Mouse (Mus musculus): ENCODE data around the gene Aup1.
A peak's percentile ranks its signal among the peaks of the same experiment; 100 is the strongest.

GRCm38 (mm10) chr6:83005444-83006011 is 48.8 kb upstream of the Aup1 start:
- no peak for TF ChIP-seq CTCF (IDR thresholded peaks at IDR 0.05 in 2 of 3, conservative IDR thresholded peaks at IDR 0.05 in 1 of 3; ENCODE audit: control insufficient read depth in 1 of 3, insufficient read depth in 1 of 3, low read depth in 2 of 3, low read length in 3 of 3, poor library complexity in 1 of 3, severe bottlenecking in 1 of 3)
- no peak for TF ChIP-seq EP300 (IDR thresholded peaks at IDR 0.05; ENCODE audit: low read depth in 1 of 2, low read length in 2 of 2)
- TF ChIP-seq MAZ (IDR thresholded peaks at IDR 0.05; ENCODE audit: low read depth, low read length), result no peak
- TF ChIP-seq ZKSCAN1 (IDR thresholded peaks at IDR 0.05; ENCODE audit: low read depth, low read length), result no peak
- no peak for TF ChIP-seq MAFK (IDR thresholded peaks at IDR 0.05; ENCODE audit: borderline replicate concordance, low read depth, low read length)
- TF ChIP-seq HCFC1 (IDR thresholded peaks at IDR 0.05; ENCODE audit: low read depth, low read length), result no peak
- 0 out of 4 replicates have a peak, but pooled peaks of 1 of the 2 experiments have one; percentile 13 for TF ChIP-seq POLR2A (IDR thresholded peaks at IDR 0.05; ENCODE audit: control insufficient read depth in 1 of 2, insufficient read depth in 1 of 2, low read depth in 1 of 2, low read length in 2 of 2, poor library complexity in 1 of 2)
- no peak for TF ChIP-seq USF1 (IDR thresholded peaks at IDR 0.05; ENCODE audit: low read depth, low read length)
- TF ChIP-seq JUND (IDR thresholded peaks at IDR 0.05; ENCODE audit: low read depth, low read length), result no peak
- no peak for TF ChIP-seq USF2 (IDR thresholded peaks at IDR 0.05; ENCODE audit: borderline replicate concordance in 1 of 2, insufficient read depth in 1 of 2, low read depth in 1 of 2, low read length in 2 of 2)
- TF ChIP-seq MYB (IDR thresholded peaks at IDR 0.05; ENCODE audit: low read depth, low read length), result no peak
